Mouse (Mus musculus): ENCODE measurements around the gene Sh3bp5l. TPM values are rescaled to one million over a fixed set of nuclear protein-coding genes. Genes with fewer than 3 reads are reported as not detected.

Sh3bp5l gene
- total RNA-seq (2014; rRNA removed) = 51.8 and 55.4 TPM in 2 replicates
- 39.7 and 40.3 TPM in 2 replicates for polyA plus RNA-seq (2015; fragmentation: Nextera tagmentation; extraction: Ambion mirVana)

DNA sequence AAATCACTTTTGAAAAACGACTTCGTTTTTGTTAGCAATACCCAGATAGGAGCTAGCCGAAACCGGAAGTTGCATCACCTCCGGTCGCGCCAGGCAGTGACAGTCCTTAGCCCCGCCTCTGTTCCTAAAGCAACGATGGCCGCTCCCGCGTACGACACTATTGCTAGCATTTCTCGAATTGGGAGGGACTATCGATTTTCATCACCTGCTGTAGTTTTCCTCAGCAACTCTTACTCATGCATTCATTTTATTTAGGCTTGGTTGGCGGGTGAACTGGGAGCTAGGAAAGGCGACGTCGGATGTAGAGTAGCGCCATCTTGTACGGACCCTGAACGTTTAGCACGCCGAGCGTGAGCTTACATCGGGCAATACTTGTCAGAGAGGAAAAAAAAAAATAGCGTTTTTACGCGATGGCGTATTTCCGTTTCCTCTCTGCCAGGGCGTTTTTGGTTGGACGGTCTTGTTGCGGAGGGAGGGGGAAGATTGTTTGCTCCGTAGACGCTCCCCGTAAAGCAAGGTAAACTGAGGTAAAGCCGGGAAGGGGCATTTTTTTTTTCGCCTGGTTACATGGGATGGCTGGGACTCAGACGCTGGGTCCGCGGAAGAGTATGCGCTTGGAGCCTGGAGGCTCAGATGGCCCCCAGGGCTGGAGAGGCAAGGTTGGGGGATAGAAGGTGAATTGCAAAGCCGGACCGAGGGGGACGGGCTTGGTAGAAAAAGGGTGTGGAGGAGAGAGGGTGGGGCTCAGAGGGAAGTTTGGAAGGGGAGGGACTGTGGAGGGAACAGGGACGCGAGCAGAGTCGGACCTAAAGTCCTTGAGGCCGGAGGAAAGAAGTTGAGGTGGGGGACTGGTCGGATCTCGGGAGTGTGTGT, at the start of gene Sh3bp5l, which contains the start of gene Zfp672:
TSS of gene Sh3bp5l (plus strand) at position 449 of the 873 bp plus-strand sequence.
TSS of gene Zfp672 (minus strand) at position 64 of the 873 bp plus-strand sequence.
- H3K27me3 ChIP-seq (ENCODE audit: insufficient read depth, low read length) = no peaks in the 10 kb centered on the region
- H3K27ac ChIP-seq = peak within 1 kb of the TSS; percentile 81
- H3K4me1 ChIP-seq (ENCODE audit: insufficient read depth, low read length) = peaks cover 29% of the 10 kb centered on the region
- H3K9ac ChIP-seq (replicated peaks; ENCODE audit: low read length) = peak within 1 kb of the TSS; percentile 76
- peak within 1 kb of the TSS; percentile 77 for H3K4me2 ChIP-seq (ENCODE audit: low read depth, low read length)
- peak within 1 kb of the TSS; percentile 80 for H3K4me3 ChIP-seq (ENCODE audit: low read length)
- TF ChIP-seq CTCF (IDR thresholded peaks at IDR 0.05; ENCODE audit: low read depth) = peak; percentile 23; the same call in 1 of the 2 replicates
- under 1% methylated on average over 52 of the region's 52 CpGs for WGBS
- no peaks in the 10 kb centered on the region; the same call in 1 of the 2 replicates for H3K36me3 ChIP-seq (ENCODE audit: insufficient read depth, low read length)
- H3K9me3 ChIP-seq (ENCODE audit: low read length) = no peaks in the 10 kb centered on the region
- ATAC-seq = peak; percentile 96
- peak; percentile 97 for DNase-seq (ENCODE audit: low spot score)

DNA sequence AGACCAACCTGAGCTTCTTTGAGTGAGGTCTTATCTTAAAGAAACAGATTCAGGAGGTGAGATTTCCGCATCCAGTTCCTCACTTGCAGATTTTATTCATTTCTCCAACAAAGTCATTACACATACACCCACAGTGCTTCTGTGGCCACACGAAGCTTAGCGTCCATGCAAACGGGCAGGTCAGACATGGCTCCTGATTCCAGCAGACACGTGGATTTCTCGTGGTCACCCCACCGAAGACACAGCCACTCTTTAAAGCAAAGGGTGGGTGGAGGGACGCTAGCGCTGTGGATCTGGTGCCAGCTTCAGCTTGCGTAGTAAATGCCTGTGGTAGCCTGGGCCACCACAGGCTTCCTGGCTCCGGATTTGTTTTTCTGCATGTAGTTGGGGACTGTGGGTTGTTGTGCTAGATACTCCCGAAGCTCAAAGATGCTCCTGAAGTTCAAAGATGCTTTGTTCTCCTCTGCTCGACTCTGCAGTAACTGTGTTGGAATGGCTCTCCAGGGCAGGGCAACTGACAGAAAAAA, 48.5 kb upstream of the Sh3bp5l start:
- 87% methylated on average over 13 of the region's 13 CpGs for WGBS
- no peak overlapping the region for H3K9ac ChIP-seq (replicated peaks; ENCODE audit: low read length)
- H3K27ac ChIP-seq = no peak overlapping the region
- no peak overlapping the region for H3K4me2 ChIP-seq (ENCODE audit: low read depth, low read length)
- no peak for DNase-seq (ENCODE audit: low spot score)
- no peaks in the 10 kb centered on the region for H3K9me3 ChIP-seq (ENCODE audit: low read length)
- no peak for ATAC-seq
- no peak overlapping the region for H3K4me3 ChIP-seq (ENCODE audit: low read length)
- H3K4me1 ChIP-seq (ENCODE audit: insufficient read depth, low read length) = no peaks in the 10 kb centered on the region
- no peaks in the 10 kb centered on the region for H3K36me3 ChIP-seq (ENCODE audit: insufficient read depth, low read length)
- H3K27me3 ChIP-seq (ENCODE audit: insufficient read depth, low read length) = no peaks in the 10 kb centered on the region
- TF ChIP-seq CTCF (IDR thresholded peaks at IDR 0.05; ENCODE audit: low read depth) = no peak

DNA sequence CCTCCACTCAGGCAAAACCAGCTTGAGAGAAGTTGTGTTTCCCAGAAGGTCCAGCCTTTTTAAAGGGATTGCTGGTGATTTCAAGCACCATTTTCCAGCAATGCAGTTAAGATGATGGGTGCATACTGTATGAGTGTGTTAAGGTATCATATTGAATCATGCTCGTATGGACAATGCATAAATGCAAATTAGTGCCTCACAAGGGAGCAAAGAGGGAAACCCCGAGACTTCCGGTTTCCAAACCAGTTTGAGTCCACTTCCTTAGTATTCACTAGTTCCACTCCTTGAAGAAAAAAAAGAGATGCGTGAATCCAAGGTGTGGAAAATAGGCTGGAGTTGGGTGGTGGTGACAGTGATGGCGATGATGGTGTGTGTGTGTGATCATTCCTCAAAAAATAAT, 48.0 kb upstream of the Sh3bp5l start:
- ATAC-seq (no peak), DNase-seq (ENCODE audit: low spot score) (no peak)
- TF ChIP-seq CTCF (IDR thresholded peaks at IDR 0.05; ENCODE audit: low read depth) = no peak
- 86% methylated on average over 5 of the region's 5 CpGs for WGBS
- Histone ChIP-seq H3K4me1 (ENCODE audit: insufficient read depth, low read length) (no peaks in the 10 kb centered on the region), H3K36me3 (ENCODE audit: insufficient read depth, low read length) (no peaks in the 10 kb centered on the region), H3K9me3 (ENCODE audit: low read length) (no peaks in the 10 kb centered on the region), H3K4me3 (ENCODE audit: low read length) (no peak overlapping the region), H3K4me2 (ENCODE audit: low read depth, low read length) (no peak overlapping the region), H3K9ac (replicated peaks; ENCODE audit: low read length) (no peak overlapping the region), H3K27me3 (ENCODE audit: insufficient read depth, low read length) (no peaks in the 10 kb centered on the region), H3K27ac (no peak overlapping the region)

DNA sequence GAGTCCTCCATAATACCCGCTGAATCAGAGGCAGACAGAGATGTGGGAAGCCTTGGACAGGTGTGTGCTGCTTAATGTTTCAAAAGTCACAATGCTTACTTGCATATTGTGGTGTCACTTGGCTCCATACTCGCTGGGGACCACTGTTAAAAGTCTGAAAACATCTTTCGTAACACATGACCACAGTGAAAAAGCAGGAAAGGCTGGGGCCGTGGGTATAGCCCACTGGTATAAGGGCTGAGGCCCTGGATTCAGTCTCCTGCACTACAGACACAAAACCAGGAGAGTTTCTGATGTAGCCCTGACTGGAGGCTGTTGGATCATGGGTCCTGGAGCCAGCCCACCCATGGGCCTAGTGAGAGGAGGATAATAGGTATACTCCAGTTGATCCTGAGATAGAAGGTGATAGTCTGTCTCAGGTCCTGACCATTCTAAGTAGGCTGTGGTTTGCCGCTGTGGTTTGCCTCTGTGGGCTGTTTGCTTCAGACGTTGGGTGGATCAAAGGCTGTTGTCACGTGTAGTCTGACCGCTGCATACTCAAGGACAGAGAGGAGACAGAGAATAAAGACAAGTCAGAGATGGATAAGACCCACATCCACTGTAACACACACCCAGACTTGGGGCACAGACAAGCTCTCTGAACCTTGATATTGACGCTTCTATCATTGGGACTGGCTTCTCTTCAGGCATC, 40.4 kb upstream of the Sh3bp5l start:
- Histone ChIP-seq H3K9ac (replicated peaks; ENCODE audit: low read length) (no peak overlapping the region), H3K4me2 (ENCODE audit: low read depth, low read length) (no peak overlapping the region), H3K27ac (no peak overlapping the region), H3K27me3 (ENCODE audit: insufficient read depth, low read length) (no peaks in the 10 kb centered on the region), H3K9me3 (ENCODE audit: low read length) (no peaks in the 10 kb centered on the region), H3K36me3 (ENCODE audit: insufficient read depth, low read length) (no peaks in the 10 kb centered on the region), H3K4me3 (ENCODE audit: low read length) (no peak overlapping the region), H3K4me1 (ENCODE audit: insufficient read depth, low read length) (no peaks in the 10 kb centered on the region)
- TF ChIP-seq CTCF (IDR thresholded peaks at IDR 0.05; ENCODE audit: low read depth) = no peak
- 79% methylated on average over 9 of the region's 9 CpGs for WGBS
- ATAC-seq = no peak
- DNase-seq (ENCODE audit: low spot score) = no peak

DNA sequence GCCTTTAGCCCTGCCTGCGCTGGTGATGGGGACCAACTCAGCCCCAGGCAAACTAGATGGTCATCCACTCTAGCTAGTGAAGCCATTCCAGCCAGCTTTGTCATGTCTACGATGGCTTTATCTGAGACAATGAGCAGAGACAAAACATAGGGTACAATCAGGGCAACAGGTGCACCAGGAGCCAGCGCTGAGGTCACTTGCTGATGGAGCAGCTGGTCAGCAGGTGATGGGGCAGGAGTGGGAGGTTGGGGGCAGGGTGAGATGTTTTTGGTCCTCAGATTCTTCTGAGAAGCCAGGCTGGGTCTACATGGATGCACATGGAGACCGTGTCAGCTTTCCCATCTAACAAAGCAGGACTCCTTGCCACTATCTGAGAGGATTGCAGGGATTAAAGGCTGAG, 39.7 kb upstream of the Sh3bp5l start:
- TF ChIP-seq CTCF (IDR thresholded peaks at IDR 0.05; ENCODE audit: low read depth) = no peak
- no peak overlapping the region for H3K9ac ChIP-seq (replicated peaks; ENCODE audit: low read length)
- no peak overlapping the region for H3K4me3 ChIP-seq (ENCODE audit: low read length)
- no peaks in the 10 kb centered on the region for H3K27me3 ChIP-seq (ENCODE audit: insufficient read depth, low read length)
- 89% methylated on average over 4 of the region's 4 CpGs for WGBS
- no peaks in the 10 kb centered on the region for H3K36me3 ChIP-seq (ENCODE audit: insufficient read depth, low read length)
- H3K4me1 ChIP-seq (ENCODE audit: insufficient read depth, low read length) = no peaks in the 10 kb centered on the region
- H3K27ac ChIP-seq = no peak overlapping the region
- no peaks in the 10 kb centered on the region for H3K9me3 ChIP-seq (ENCODE audit: low read length)
- no peak for DNase-seq (ENCODE audit: low spot score)
- no peak overlapping the region for H3K4me2 ChIP-seq (ENCODE audit: low read depth, low read length)
- ATAC-seq = no peak

DNA sequence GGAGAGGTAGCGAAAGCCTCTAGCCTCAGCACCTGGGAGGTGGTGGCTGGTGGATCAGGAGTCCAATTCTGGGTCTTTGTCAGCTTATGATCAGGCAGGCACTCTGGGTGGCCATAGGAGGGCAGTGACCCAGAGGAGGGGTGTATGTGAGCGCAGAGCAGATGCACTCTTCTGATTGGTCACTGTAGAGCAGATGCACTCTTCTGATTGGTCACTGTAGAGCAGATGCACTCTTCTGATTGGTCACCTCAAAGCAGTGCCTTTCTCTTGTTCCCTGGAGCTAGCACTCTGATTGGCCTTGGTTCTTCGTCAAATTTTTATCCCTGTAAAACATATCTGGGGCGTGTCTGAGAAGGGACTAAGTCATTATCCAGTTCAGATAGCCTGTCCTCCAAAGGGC, 37.7 kb upstream of the Sh3bp5l start:
- Histone ChIP-seq H3K27ac (no peak overlapping the region), H3K9ac (replicated peaks; ENCODE audit: low read length) (no peak overlapping the region), H3K4me3 (ENCODE audit: low read length) (no peak overlapping the region), H3K36me3 (ENCODE audit: insufficient read depth, low read length) (no peaks in the 10 kb centered on the region), H3K27me3 (ENCODE audit: insufficient read depth, low read length) (no peaks in the 10 kb centered on the region), H3K4me2 (ENCODE audit: low read depth, low read length) (no peak overlapping the region), H3K9me3 (ENCODE audit: low read length) (no peaks in the 10 kb centered on the region), H3K4me1 (ENCODE audit: insufficient read depth, low read length) (no peaks in the 10 kb centered on the region)
- WGBS = 53% methylated on average over 4 of the region's 4 CpGs
- ATAC-seq (no peak), DNase-seq (ENCODE audit: low spot score) (no peak)
- no peak for TF ChIP-seq CTCF (IDR thresholded peaks at IDR 0.05; ENCODE audit: low read depth)

Data from hindbrain, postnatal 0 days (tissue).